Mouse (Mus musculus) urinary bladder, postnatal 10 days (tissue): ENCODE data around the gene Ace2.

Experiments used
- DNase-seq: peaks from one replicate; pipeline ENCODE4 v3.0.0; 2022; ENCODE audit warnings: low spot score

Ace2 gene

DNA sequence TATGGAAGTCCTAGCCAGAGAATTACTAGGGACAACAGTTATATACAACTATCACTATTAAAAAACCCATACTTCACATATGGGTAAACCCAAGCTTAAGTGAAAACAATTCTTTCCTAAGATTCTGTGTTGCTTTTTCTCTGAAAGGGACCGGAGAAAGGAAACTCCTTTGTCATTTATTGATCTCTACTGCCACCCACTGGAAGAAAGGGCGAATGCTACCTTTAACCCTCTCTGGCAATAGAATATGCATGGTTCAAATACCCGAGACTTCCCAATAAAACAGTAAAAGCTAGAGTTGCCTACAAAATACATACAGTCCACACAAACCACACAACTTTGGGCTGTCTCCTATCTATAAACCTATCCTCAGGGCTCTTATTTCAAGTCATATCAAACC, 40.6 kb downstream of the Ace2 start:
- no peak for DNase-seq

DNA sequence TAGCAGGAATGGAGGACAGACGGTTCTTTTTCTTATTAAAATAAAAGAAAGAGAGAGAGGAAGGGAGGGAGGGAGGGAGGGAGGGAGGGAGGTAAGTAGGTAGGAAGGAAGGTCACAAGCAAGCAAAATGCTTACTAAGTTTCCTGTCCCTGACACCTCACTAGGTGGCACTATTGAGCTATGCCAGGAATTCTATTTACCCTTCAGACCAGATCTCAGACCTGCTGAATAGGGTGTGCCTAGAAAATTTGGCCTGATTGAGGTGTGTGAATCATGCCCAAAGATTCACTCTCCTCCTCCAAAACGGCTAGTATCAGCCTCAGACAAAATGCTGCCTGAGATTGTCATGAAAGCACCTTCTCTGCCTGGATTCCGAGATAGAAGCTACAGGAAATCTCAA, 44.7 kb downstream of the Ace2 start:
- no peak for DNase-seq

DNA sequence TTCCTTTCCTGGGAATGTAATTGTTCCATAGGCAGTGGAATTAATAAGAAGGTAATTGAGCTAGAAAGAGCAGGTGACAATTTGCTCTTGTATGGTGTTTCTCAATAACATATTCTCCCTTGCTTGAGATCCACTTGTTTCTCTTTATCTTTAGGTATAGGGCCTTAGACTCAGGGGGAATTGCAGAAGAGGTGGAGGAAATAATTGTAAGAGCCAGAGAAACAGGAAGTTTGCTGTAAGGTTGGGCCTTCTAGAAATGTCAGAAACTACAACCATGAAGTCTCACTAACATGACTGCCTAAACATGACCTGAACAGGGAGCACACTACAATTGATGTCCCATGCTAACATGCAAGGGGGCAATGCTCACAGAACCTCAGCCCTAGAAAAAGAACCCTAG, 50.7 kb downstream of the Ace2 start:
- no peak for DNase-seq

- DNase-seq: no peak
These were observed 58.5 kb downstream of the Ace2 start for GRCm38 (mm10) chrX:164197679-164198078.

DNA sequence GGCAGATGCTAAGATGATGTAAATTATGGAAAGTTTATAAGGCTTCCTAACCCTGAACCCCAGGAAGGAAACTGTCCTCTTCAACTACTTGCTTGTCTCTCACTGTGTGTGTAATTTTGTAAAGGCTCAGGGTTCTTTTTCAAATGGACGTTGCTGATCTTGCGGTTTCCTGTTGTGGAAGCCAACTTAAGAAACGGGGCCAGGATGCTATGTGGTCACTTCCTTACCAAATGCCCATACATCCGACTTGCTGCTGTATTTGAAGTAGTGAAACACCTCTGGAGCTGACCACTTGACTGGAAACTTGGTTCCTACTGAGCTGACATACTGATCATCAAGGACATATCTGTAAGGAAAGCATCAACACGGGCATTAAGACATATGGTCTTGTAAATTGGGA, 61.4 kb downstream of the Ace2 start:
- DNase-seq: no peak

DNA sequence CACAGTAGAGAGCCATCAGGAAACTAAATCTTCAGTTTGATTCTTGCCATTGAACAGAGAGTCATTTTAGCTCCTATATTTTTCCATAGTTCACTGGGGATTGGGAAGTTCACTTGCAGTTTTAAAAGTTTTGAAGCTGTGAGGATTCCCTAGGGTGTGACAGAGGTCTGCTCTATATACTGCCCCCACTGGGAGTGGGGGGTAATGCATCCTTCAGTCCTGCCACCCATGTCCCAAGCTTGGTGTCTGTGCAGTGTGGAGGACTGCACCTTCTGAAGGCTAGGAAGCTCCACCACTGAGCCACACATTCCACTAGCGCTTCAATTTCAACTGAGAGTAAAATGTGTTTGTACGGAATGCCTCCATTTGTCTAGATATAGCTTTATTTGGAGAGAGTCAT, 82.9 kb downstream of the Ace2 start:
- DNase-seq: no peak

DNA sequence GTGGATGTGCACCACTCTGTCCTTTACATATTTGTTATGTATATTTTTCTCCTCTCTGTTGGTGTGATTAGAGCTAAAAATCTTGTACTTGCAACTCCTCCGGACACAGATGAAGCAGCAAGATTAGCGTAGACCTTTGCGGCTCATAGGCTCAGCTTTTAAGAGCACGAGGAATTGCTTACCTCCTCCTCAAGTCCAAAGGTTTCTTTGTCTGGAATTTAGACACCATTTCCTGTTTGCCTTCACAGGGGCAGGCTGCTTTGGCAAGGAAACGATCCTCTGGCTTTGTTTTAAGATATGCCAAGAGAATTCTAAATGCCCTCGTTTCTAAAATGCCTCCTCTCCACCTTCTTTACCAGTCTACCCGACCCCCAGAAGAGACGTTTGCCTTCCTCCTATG, 94.2 kb downstream of the Ace2 start:
- DNase-seq: no peak
